Mouse (Mus musculus) liver, adult 2 months (tissue): ENCODE data around the gene Ttc38. TPM values are rescaled to one million over a fixed set of nuclear protein-coding genes. Genes with fewer than 3 reads are reported as not detected.

Experiments
- DNase-seq: peaks from one replicate; pipeline ENCODE4 v3.0.0-alpha.2; 2011; ENCODE audit warnings: low read depth, low spot score; ENCODE audit errors: extremely low read depth
- H3K27ac ChIP-seq: fragments of 200-500 bp; replicated peaks from 2 replicates; pipeline ENCODE4 v1.5.1; 2012; ENCODE audit warnings: low read depth, mild to moderate bottlenecking, control low read depth, inconsistent platforms, low read length; ENCODE audit not compliant: insufficient read depth
- H3K27me3 ChIP-seq: fragments of 200-500 bp; 2 replicates; pipeline ENCODE4 v1.6.1; 2012; ENCODE audit warnings: mild to moderate bottlenecking, moderate library complexity, low read length, inconsistent platforms; ENCODE audit not compliant: control insufficient read depth, insufficient read depth
- H3K36me3 ChIP-seq: fragments of 200-500 bp; 2 replicates; pipeline ENCODE4 v1.6.1; 2012; ENCODE audit warnings: low read length, inconsistent platforms; ENCODE audit not compliant: control insufficient read depth, insufficient read depth
- H3K4me1 ChIP-seq: fragments of 200-500 bp; 2 replicates; pipeline ENCODE4 v1.6.1; 2011; ENCODE audit warnings: low read length; ENCODE audit not compliant: control insufficient read depth, insufficient read depth
- H3K4me3 ChIP-seq: fragments of 200-500 bp; 2 replicates; pipeline ENCODE4 v1.5.1; 2011; ENCODE audit warnings: low read depth, mild to moderate bottlenecking, control low read depth, low read length, moderate library complexity; ENCODE audit not compliant: insufficient read depth
- H3K79me2 ChIP-seq: fragments of 200-500 bp; 2 replicates; pipeline ENCODE4 v1.6.1; 2012; ENCODE audit warnings: inconsistent platforms, mild to moderate bottlenecking, low read length, moderate library complexity; ENCODE audit not compliant: control insufficient read depth, insufficient read depth
- H3K9ac ChIP-seq: fragments of 200-500 bp; 2 replicates; pipeline ENCODE4 v1.6.1; 2012; ENCODE audit warnings: low read depth, mild to moderate bottlenecking, control low read depth, inconsistent platforms, low read length
- CTCF ChIP-seq: fragments of 200-500 bp; IDR thresholded peaks from 2 replicates; pipeline ENCODE4 v1.5.1; 2011; ENCODE audit warnings: low read depth, low read length, control low read depth
- POLR2A ChIP-seq: fragments of 200-500 bp; IDR thresholded peaks from 2 replicates; pipeline ENCODE4 v1.6.1; 2011; ENCODE audit warnings: low read length, control low read depth; ENCODE audit not compliant: insufficient read depth; ENCODE audit errors: extremely low read depth
- WGBS: fragments of 180-500 bp; shearing (Covaris S2); methylation state at CpG from one replicate; pipeline ENCODE4 v1.1.7; 2018; 5-methylcytosine and 5-hydroxymethylcytosine counted together
- polyA plus RNA-seq: library from polyadenylated mRNA; depleted of rRNA; stranded (reverse); fragments of >200 nt; gene quantifications from 2 replicates; pipeline ENCODE4 v1.2.3, GENCODE M21; 2012
- total RNA-seq: library from RNA; depleted of rRNA; stranded (reverse); fragments of >200 nt; gene quantifications from 2 replicates; pipeline ENCODE4 v1.2.3, GENCODE M21; 2014

Ttc38 gene
- total and polyA plus RNA-seq, 2 experiments = 19.1 to 52.4 TPM

- no peak overlapping the region for H3K27ac ChIP-seq
- peaks cover 21% of the 10 kb centered on the region for H3K36me3 ChIP-seq
- H3K27me3 ChIP-seq = no peaks in the 10 kb centered on the region
- 0 out of 2 replicates have a peak, but pooled peaks cover 4% of the 10 kb centered on the region for H3K79me2 ChIP-seq
- 0 out of 2 replicates have a peak, but pooled peaks cover 3% of the 10 kb centered on the region for H3K4me1 ChIP-seq
- no peak overlapping the region for H3K9ac ChIP-seq
- no peak overlapping the region for H3K4me3 ChIP-seq
- 74% methylated on average over 6 of the region's 6 CpGs for WGBS
- TF ChIP-seq CTCF (peak; percentile 79), POLR2A (no peak)
- DNase-seq = no peak
Observed at GRCm38 (mm10) chr15:85840983-85841382, 8.9 kb downstream of the Ttc38 start.

GRCm38 (mm10) chr15:85841796-85842360 lies 9.8 kb downstream of the Ttc38 start:
- TF ChIP-seq POLR2A = no peak
- TF ChIP-seq CTCF = no peak
- 0 out of 2 replicates have a peak, but pooled peaks cover 3% of the 10 kb centered on the region for H3K79me2 ChIP-seq
- 79% methylated on average over 5 of the region's 5 CpGs for WGBS
- H3K4me1 ChIP-seq = 0 out of 2 replicates have a peak, but pooled peaks cover 3% of the 10 kb centered on the region
- H3K27ac ChIP-seq = no peak overlapping the region
- DNase-seq = no peak
- H3K4me3 ChIP-seq = no peak overlapping the region
- H3K36me3 ChIP-seq = peaks cover 23% of the 10 kb centered on the region
- no peaks in the 10 kb centered on the region for H3K27me3 ChIP-seq
- H3K9ac ChIP-seq = no peak overlapping the region

DNA sequence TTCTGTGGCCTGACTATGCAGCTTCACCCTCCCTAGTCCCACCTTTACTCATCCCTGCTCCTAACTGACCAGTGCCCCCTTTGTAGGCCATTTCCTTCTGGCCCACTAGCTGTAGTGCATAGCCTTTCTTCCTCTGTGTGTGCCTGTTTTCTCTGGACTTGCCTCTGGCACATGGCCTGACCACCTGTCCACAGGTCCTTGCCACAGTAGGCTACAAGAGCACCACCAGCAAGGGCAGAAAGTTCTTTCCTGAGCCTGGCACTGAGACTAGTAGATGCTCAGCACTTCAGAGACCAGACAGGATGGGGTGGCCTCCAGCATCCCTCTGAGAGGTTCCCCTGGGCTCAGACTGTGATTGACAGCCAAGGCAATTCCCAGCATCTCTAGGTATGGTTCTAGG lies 13.0 kb downstream of the Ttc38 start:
- Histone ChIP-seq H3K4me3 (no peak overlapping the region), H3K79me2 (0 out of 2 replicates have a peak, but pooled peaks cover 3% of the 10 kb centered on the region), H3K27ac (no peak overlapping the region), H3K36me3 (peaks cover 25% of the 10 kb centered on the region), H3K4me1 (0 out of 2 replicates have a peak, but pooled peaks cover 3% of the 10 kb centered on the region), H3K27me3 (no peaks in the 10 kb centered on the region), H3K9ac (no peak overlapping the region)
- no peak for DNase-seq
- TF ChIP-seq CTCF = no peak

GRCm38 (mm10) chr15:85851656-85852392 lies 19.7 kb downstream of the Ttc38 start:
- Histone ChIP-seq H3K36me3 (peaks cover 11% of the 10 kb centered on the region; the same call in 1 of the 2 replicates), H3K4me3 (no peak overlapping the region), H3K4me1 (peaks cover 9% of the 10 kb centered on the region), H3K27ac (no peak overlapping the region), H3K79me2 (no peaks in the 10 kb centered on the region), H3K9ac (no peak overlapping the region), H3K27me3 (no peaks in the 10 kb centered on the region)
- peak; percentile 63 for DNase-seq
- 57% methylated on average over 12 of the region's 12 CpGs for WGBS
- TF ChIP-seq CTCF = 0 out of 2 replicates have a peak, but pooled peaks have one; percentile 4
- no peak for TF ChIP-seq POLR2A

- H3K36me3 ChIP-seq = peaks cover 2% of the 10 kb centered on the region; the same call in 1 of the 2 replicates
- H3K4me3 ChIP-seq = peak overlapping the region; percentile 17
- no peaks in the 10 kb centered on the region for H3K79me2 ChIP-seq
- peak overlapping the region; percentile 5; the same call in 1 of the 2 replicates for H3K27ac ChIP-seq
- TF ChIP-seq POLR2A = no peak
- TF ChIP-seq CTCF = no peak
- peaks cover 18% of the 10 kb centered on the region for H3K4me1 ChIP-seq
- no peaks in the 10 kb centered on the region for H3K27me3 ChIP-seq
- peak overlapping the region; percentile 34 for H3K9ac ChIP-seq
- WGBS = 8% methylated on average over 15 of the region's 15 CpGs
- DNase-seq = no peak
Observed at GRCm38 (mm10) chr15:85858980-85859489, 26.9 kb downstream of the Ttc38 start.
